Mouse (Mus musculus): ENCODE data around the gene Mtf1.

DNA sequence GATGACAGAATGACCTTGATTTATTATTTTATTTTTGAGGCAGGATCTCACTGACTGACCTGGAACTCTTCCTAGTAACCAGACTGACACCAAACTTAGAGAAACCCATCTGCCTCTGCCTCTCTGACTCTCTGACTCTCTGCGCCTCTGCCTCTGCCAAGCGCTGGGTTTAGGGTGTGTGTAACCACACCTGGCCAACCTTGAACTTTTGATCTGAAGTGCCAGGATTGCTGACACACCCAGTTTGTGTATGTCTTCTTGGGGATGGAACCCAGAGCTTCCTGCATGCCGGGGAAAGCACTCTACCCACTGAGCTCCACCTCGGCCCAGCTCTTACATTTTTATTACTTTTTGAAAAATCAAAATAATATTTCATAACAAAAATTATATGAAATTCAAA lies 16.9 kb downstream of the Mtf1 start:
- TF ChIP-seq POLR2A (IDR thresholded peaks at IDR 0.05; ENCODE audit: control insufficient read depth in 1 of 2, insufficient read depth in 1 of 2, low read depth in 1 of 2, low read length in 2 of 2, poor library complexity in 1 of 2) (no peak), CTCF (IDR thresholded peaks at IDR 0.05 in 2 of 3, conservative IDR thresholded peaks at IDR 0.05 in 1 of 3; ENCODE audit: control insufficient read depth in 1 of 3, insufficient read depth in 1 of 3, low read depth in 2 of 3, low read length in 3 of 3, poor library complexity in 1 of 3, severe bottlenecking in 1 of 3) (no peak), ZNF384 (IDR thresholded peaks at IDR 0.05; ENCODE audit: low read depth, low read length) (no peak), GABPA (IDR thresholded peaks at IDR 0.05; ENCODE audit: low read depth, low read length) (no peak), MAFK (IDR thresholded peaks at IDR 0.05; ENCODE audit: borderline replicate concordance, low read depth, low read length) (no peak), TAL1 (IDR thresholded peaks at IDR 0.05; ENCODE audit: low read length) (no peak), HCFC1 (IDR thresholded peaks at IDR 0.05; ENCODE audit: low read depth, low read length) (no peak), NRF1 (IDR thresholded peaks at IDR 0.05; ENCODE audit: insufficient read depth, low read depth, low read length, poor library complexity, severe bottlenecking) (no peak), ZKSCAN1 (IDR thresholded peaks at IDR 0.05; ENCODE audit: low read depth, low read length) (no peak), MYC (IDR thresholded peaks at IDR 0.05; ENCODE audit: low read depth, low read length) (no peak)

Measured in MEL (cell line).